Mouse (Mus musculus): Measurements from ENCODE around the gene Pex7. TPM values are rescaled to one million over a fixed set of nuclear protein-coding genes. Genes with fewer than 3 reads are reported as not detected.
"Not testable (repeated sequence)": the region's sequence is repeated elsewhere in the genome, so short reads cannot be mapped to it uniquely, and the experiment has no call there.

Pex7 gene
- polyA plus RNA-seq, 1 experiment from 2014 or later, result 23.3 TPM

- DNase-seq (ENCODE audit: low spot score) (no peak), ATAC-seq (ENCODE audit: insufficient number of reproducible peaks, low FRiP score, low TSS enrichment, low read depth) (no peak)
- Histone ChIP-seq H3K9me3 (ENCODE audit: control insufficient read depth, low read length) (no peaks in the 10 kb centered on the region), H3K4me2 (ENCODE audit: low read depth, severe bottlenecking) (no peak overlapping the region), H3K36me3 (ENCODE audit: control insufficient read depth, insufficient read depth, low read length) (no peaks in the 10 kb centered on the region), H3K9ac (ENCODE audit: low read length) (no peak overlapping the region), H3K27me3 (ENCODE audit: control insufficient read depth, insufficient read depth, low read length) (0 out of 2 replicates have a peak, but pooled peaks cover 5% of the 10 kb centered on the region), H3K4me1 (ENCODE audit: control insufficient read depth, insufficient read depth, low read length) (no peaks in the 10 kb centered on the region), H3K27ac (replicated peaks; ENCODE audit: low read depth, low read length) (no peak overlapping the region), H3K4me3 (ENCODE audit: low read depth, low read length) (no peak overlapping the region)
- WGBS, result 67% methylated on average over 1 of the region's 1 CpGs
Observed at GRCm38 (mm10) chr10:19928205-19928604, 20.7 kb upstream of the Pex7 start.

- not testable (repeated sequence) for H3K27ac ChIP-seq (replicated peaks; ENCODE audit: low read depth, low read length); DNase-seq (ENCODE audit: low spot score); ATAC-seq (ENCODE audit: insufficient number of reproducible peaks, low FRiP score, low TSS enrichment, low read depth); H3K36me3 ChIP-seq (ENCODE audit: control insufficient read depth, insufficient read depth, low read length); H3K4me3 ChIP-seq (ENCODE audit: low read depth, low read length); H3K4me2 ChIP-seq (ENCODE audit: low read depth, severe bottlenecking); H3K9me3 ChIP-seq (ENCODE audit: control insufficient read depth, low read length); H3K9ac ChIP-seq (ENCODE audit: low read length); H3K4me1 ChIP-seq (ENCODE audit: control insufficient read depth, insufficient read depth, low read length); H3K27me3 ChIP-seq (ENCODE audit: control insufficient read depth, insufficient read depth, low read length)
- 85% methylated on average over 4 of the region's 4 CpGs for WGBS
Observed at GRCm38 (mm10) chr10:19926391-19926897, 19.0 kb upstream of the Pex7 start.

- Histone ChIP-seq H3K36me3 (ENCODE audit: control insufficient read depth, insufficient read depth, low read length) (no peaks in the 10 kb centered on the region), H3K9me3 (ENCODE audit: control insufficient read depth, low read length) (no peaks in the 10 kb centered on the region), H3K9ac (ENCODE audit: low read length) (no peak overlapping the region), H3K27me3 (ENCODE audit: control insufficient read depth, insufficient read depth, low read length) (no peaks in the 10 kb centered on the region), H3K4me1 (ENCODE audit: control insufficient read depth, insufficient read depth, low read length) (no peaks in the 10 kb centered on the region), H3K4me3 (ENCODE audit: low read depth, low read length) (no peak overlapping the region), H3K27ac (replicated peaks; ENCODE audit: low read depth, low read length) (no peak overlapping the region), H3K4me2 (ENCODE audit: low read depth, severe bottlenecking) (no peak overlapping the region)
- DNase-seq (ENCODE audit: low spot score) (no peak), ATAC-seq (ENCODE audit: insufficient number of reproducible peaks, low FRiP score, low TSS enrichment, low read depth) (no peak)
- WGBS, result 72% methylated on average over 2 of the region's 2 CpGs
Observed at GRCm38 (mm10) chr10:19924256-19924655, 16.8 kb upstream of the Pex7 start.

- no peaks in the 10 kb centered on the region for H3K27me3 ChIP-seq (ENCODE audit: control insufficient read depth, insufficient read depth, low read length)
- H3K36me3 ChIP-seq (ENCODE audit: control insufficient read depth, insufficient read depth, low read length), result no peaks in the 10 kb centered on the region
- no peak overlapping the region for H3K4me2 ChIP-seq (ENCODE audit: low read depth, severe bottlenecking)
- ATAC-seq (ENCODE audit: insufficient number of reproducible peaks, low FRiP score, low TSS enrichment, low read depth), result no peak
- no peaks in the 10 kb centered on the region for H3K9me3 ChIP-seq (ENCODE audit: control insufficient read depth, low read length)
- H3K9ac ChIP-seq (ENCODE audit: low read length), result no peak overlapping the region
- 66% methylated on average over 4 of the region's 4 CpGs for WGBS
- no peak overlapping the region for H3K4me3 ChIP-seq (ENCODE audit: low read depth, low read length)
- H3K4me1 ChIP-seq (ENCODE audit: control insufficient read depth, insufficient read depth, low read length), result no peaks in the 10 kb centered on the region
- H3K27ac ChIP-seq (replicated peaks; ENCODE audit: low read depth, low read length), result no peak overlapping the region
- no peak for DNase-seq (ENCODE audit: low spot score)
Observed at GRCm38 (mm10) chr10:19922410-19922809, 14.9 kb upstream of the Pex7 start.

GRCm38 (mm10) chr10:19915301-19915700 is 7.8 kb upstream of the Pex7 start:
- no peak for ATAC-seq (ENCODE audit: insufficient number of reproducible peaks, low FRiP score, low TSS enrichment, low read depth)
- no peak overlapping the region for H3K9ac ChIP-seq (ENCODE audit: low read length)
- no peaks in the 10 kb centered on the region for H3K4me1 ChIP-seq (ENCODE audit: control insufficient read depth, insufficient read depth, low read length)
- H3K27ac ChIP-seq (replicated peaks; ENCODE audit: low read depth, low read length), result no peak overlapping the region
- H3K27me3 ChIP-seq (ENCODE audit: control insufficient read depth, insufficient read depth, low read length), result no peaks in the 10 kb centered on the region
- no peaks in the 10 kb centered on the region for H3K36me3 ChIP-seq (ENCODE audit: control insufficient read depth, insufficient read depth, low read length)
- H3K4me2 ChIP-seq (ENCODE audit: low read depth, severe bottlenecking), result no peak overlapping the region
- DNase-seq (ENCODE audit: low spot score), result no peak
- H3K4me3 ChIP-seq (ENCODE audit: low read depth, low read length), result no peak overlapping the region
- no peaks in the 10 kb centered on the region for H3K9me3 ChIP-seq (ENCODE audit: control insufficient read depth, low read length)
- 46% methylated on average over 1 of the region's 1 CpGs for WGBS

- Histone ChIP-seq H3K27me3 (ENCODE audit: control insufficient read depth, insufficient read depth, low read length) (no peaks in the 10 kb centered on the region), H3K9ac (ENCODE audit: low read length) (no peak overlapping the region), H3K4me3 (ENCODE audit: low read depth, low read length) (no peak overlapping the region), H3K9me3 (ENCODE audit: control insufficient read depth, low read length) (no peaks in the 10 kb centered on the region), H3K4me2 (ENCODE audit: low read depth, severe bottlenecking) (no peak overlapping the region), H3K4me1 (ENCODE audit: control insufficient read depth, insufficient read depth, low read length) (no peaks in the 10 kb centered on the region), H3K27ac (replicated peaks; ENCODE audit: low read depth, low read length) (no peak overlapping the region), H3K36me3 (ENCODE audit: control insufficient read depth, insufficient read depth, low read length) (no peaks in the 10 kb centered on the region)
- ATAC-seq (ENCODE audit: insufficient number of reproducible peaks, low FRiP score, low TSS enrichment, low read depth), result no peak
- 89% methylated on average over 4 of the region's 4 CpGs for WGBS
- no peak for DNase-seq (ENCODE audit: low spot score)
Observed at GRCm38 (mm10) chr10:19913806-19914205, 6.3 kb upstream of the Pex7 start.

- Histone ChIP-seq H3K27ac (replicated peaks; ENCODE audit: low read depth, low read length) (no peak overlapping the region), H3K9me3 (ENCODE audit: control insufficient read depth, low read length) (no peaks in the 10 kb centered on the region), H3K36me3 (ENCODE audit: control insufficient read depth, insufficient read depth, low read length) (no peaks in the 10 kb centered on the region), H3K4me2 (ENCODE audit: low read depth, severe bottlenecking) (no peak overlapping the region), H3K27me3 (ENCODE audit: control insufficient read depth, insufficient read depth, low read length) (no peaks in the 10 kb centered on the region), H3K9ac (ENCODE audit: low read length) (no peak overlapping the region), H3K4me1 (ENCODE audit: control insufficient read depth, insufficient read depth, low read length) (no peaks in the 10 kb centered on the region), H3K4me3 (ENCODE audit: low read depth, low read length) (no peak overlapping the region)
- ATAC-seq (ENCODE audit: insufficient number of reproducible peaks, low FRiP score, low TSS enrichment, low read depth), result no peak
- WGBS, result 24% methylated on average over 1 of the region's 1 CpGs
- no peak for DNase-seq (ENCODE audit: low spot score)
Observed at GRCm38 (mm10) chr10:19911583-19911982, 4.1 kb upstream of the Pex7 start.

- H3K4me1 ChIP-seq (ENCODE audit: control insufficient read depth, insufficient read depth, low read length), result no peaks in the 10 kb centered on the region
- WGBS, result 89% methylated on average over 2 of the region's 2 CpGs
- no peak for DNase-seq (ENCODE audit: low spot score)
- H3K9ac ChIP-seq (ENCODE audit: low read length), result no peak overlapping the region
- ATAC-seq (ENCODE audit: insufficient number of reproducible peaks, low FRiP score, low TSS enrichment, low read depth), result no peak
- H3K4me3 ChIP-seq (ENCODE audit: low read depth, low read length), result no peak overlapping the region
- H3K27me3 ChIP-seq (ENCODE audit: control insufficient read depth, insufficient read depth, low read length), result no peaks in the 10 kb centered on the region
- H3K4me2 ChIP-seq (ENCODE audit: low read depth, severe bottlenecking), result no peak overlapping the region
- H3K9me3 ChIP-seq (ENCODE audit: control insufficient read depth, low read length), result no peaks in the 10 kb centered on the region
- H3K36me3 ChIP-seq (ENCODE audit: control insufficient read depth, insufficient read depth, low read length), result no peaks in the 10 kb centered on the region
- H3K27ac ChIP-seq (replicated peaks; ENCODE audit: low read depth, low read length), result no peak overlapping the region
Observed at GRCm38 (mm10) chr10:19910516-19910915, 3.0 kb upstream of the Pex7 start.

- Histone ChIP-seq H3K36me3 (ENCODE audit: control insufficient read depth, insufficient read depth, low read length) (no peaks in the 10 kb centered on the region), H3K9ac (ENCODE audit: low read length) (no peak overlapping the region), H3K27me3 (ENCODE audit: control insufficient read depth, insufficient read depth, low read length) (no peaks in the 10 kb centered on the region), H3K4me2 (ENCODE audit: low read depth, severe bottlenecking) (no peak overlapping the region), H3K27ac (replicated peaks; ENCODE audit: low read depth, low read length) (no peak overlapping the region), H3K9me3 (ENCODE audit: control insufficient read depth, low read length) (no peaks in the 10 kb centered on the region), H3K4me1 (ENCODE audit: control insufficient read depth, insufficient read depth, low read length) (no peaks in the 10 kb centered on the region), H3K4me3 (ENCODE audit: low read depth, low read length) (no peak overlapping the region)
- no peak for DNase-seq (ENCODE audit: low spot score)
- ATAC-seq (ENCODE audit: insufficient number of reproducible peaks, low FRiP score, low TSS enrichment, low read depth), result no peak
- 78% methylated on average over 2 of the region's 2 CpGs for WGBS
Observed at GRCm38 (mm10) chr10:19908076-19908475, 587 bp upstream of the Pex7 start.

All from limb, embryonic 11.5 days (tissue).